Mouse (Mus musculus) bone marrow, adult 2 months (tissue): ENCODE measurements around the gene Haus4. TPM values are rescaled to one million over a fixed set of nuclear protein-coding genes. Genes with fewer than 3 reads are reported as not detected.

Experiments
- H3K27ac ChIP-seq: fragments of 200-500 bp; 2 replicates; pipeline ENCODE4 v1.5.1; 2012; ENCODE audit warnings: low read depth, mild to moderate bottlenecking, control low read depth, inconsistent platforms, low read length; ENCODE audit not compliant: control insufficient read depth, poor library complexity, insufficient read depth
- H3K4me1 ChIP-seq: fragments of 200-500 bp; 2 replicates; pipeline ENCODE4 v1.6.1; 2011; ENCODE audit warnings: low read length; ENCODE audit not compliant: control insufficient read depth, insufficient read depth
- H3K4me3 ChIP-seq: fragments of 200-500 bp; replicated peaks from 2 replicates; pipeline ENCODE3; 2011; ENCODE audit warnings: mild to moderate bottlenecking, low read depth, low read length, control low read depth; ENCODE audit not compliant: control insufficient read depth
- CTCF ChIP-seq: fragments of 200-500 bp; IDR thresholded peaks from 2 replicates; pipeline ENCODE4 v1.5.1; 2011; ENCODE audit warnings: low read length, control low read depth; ENCODE audit not compliant: control insufficient read depth, insufficient read depth
- POLR2A ChIP-seq: fragments of 200-500 bp; IDR thresholded peaks from 2 replicates; pipeline ENCODE4 v1.6.1; 2011; ENCODE audit warnings: low read depth, mild to moderate bottlenecking, control low read depth, low read length, borderline replicate concordance; ENCODE audit not compliant: control insufficient read depth
- WGBS: fragments of 180-500 bp; shearing (Covaris S2); methylation state at CpG from one replicate; pipeline ENCODE4 v1.1.7; 2018; 5-methylcytosine and 5-hydroxymethylcytosine counted together
- polyA plus RNA-seq: library from polyadenylated mRNA; stranded (reverse); fragments of >200 nt; gene quantifications from 2 replicates; pipeline ENCODE4 v1.2.4, GENCODE M21; 2011; ENCODE audit warnings: low replicate concordance; ENCODE audit not compliant: missing spikeins, insufficient read depth, insufficient read length

The Haus4 gene
- polyA plus RNA-seq, 1 experiment: 32.6 TPM

GRCm38 (mm10) chr14:54568694-54569414 lies 14.4 kb upstream of the Haus4 start:
- TF ChIP-seq CTCF (peak; percentile 72), POLR2A (no peak)
- Histone ChIP-seq H3K4me1 (no peaks in the 10 kb centered on the region), H3K4me3 (no peak overlapping the region), H3K27ac (no peak overlapping the region)
- WGBS: 73% methylated on average over 15 of the region's 15 CpGs

GRCm38 (mm10) chr14:54560527-54561242 lies 6.3 kb upstream of the Haus4 start:
- TF ChIP-seq POLR2A: no peak
- TF ChIP-seq CTCF: no peak
- H3K27ac ChIP-seq: no peak overlapping the region
- 81% methylated on average over 14 of the region's 14 CpGs for WGBS
- H3K4me3 ChIP-seq: no peak overlapping the region
- H3K4me1 ChIP-seq: no peaks in the 10 kb centered on the region

GRCm38 (mm10) chr14:54557330-54557729 lies 2.9 kb upstream of the Haus4 start:
- H3K4me1 ChIP-seq: peaks cover 1% of the 10 kb centered on the region; the same call in 1 of the 2 replicates
- H3K4me3 ChIP-seq: no peak overlapping the region
- 84% methylated on average over 8 of the region's 8 CpGs for WGBS
- no peak for TF ChIP-seq POLR2A
- TF ChIP-seq CTCF: no peak
- no peak overlapping the region for H3K27ac ChIP-seq

GRCm38 (mm10) chr14:54553454-54553974 lies 902 bp downstream of the Haus4 start:
- peaks cover 1% of the 10 kb centered on the region; the same call in 1 of the 2 replicates for H3K4me1 ChIP-seq
- H3K27ac ChIP-seq: peak overlapping the region; percentile 98
- WGBS: under 1% methylated on average over 21 of the region's 21 CpGs
- H3K4me3 ChIP-seq: peak overlapping the region; percentile 88
- TF ChIP-seq CTCF (no peak), POLR2A (no peak)

GRCm38 (mm10) chr14:54544703-54545102 lies 9.7 kb downstream of the Haus4 start:
- TF ChIP-seq CTCF (no peak), POLR2A (no peak)
- WGBS: 89% methylated on average over 5 of the region's 5 CpGs
- no peak overlapping the region for H3K4me3 ChIP-seq
- no peak overlapping the region for H3K27ac ChIP-seq
- no peaks in the 10 kb centered on the region for H3K4me1 ChIP-seq

- Histone ChIP-seq H3K4me3 (no peak overlapping the region), H3K4me1 (no peaks in the 10 kb centered on the region), H3K27ac (no peak overlapping the region)
- TF ChIP-seq POLR2A (no peak), CTCF (no peak)
- 89% methylated on average over 11 of the region's 11 CpGs for WGBS
Measured at GRCm38 (mm10) chr14:54540771-54541170, 13.6 kb downstream of the Haus4 start.

- Histone ChIP-seq H3K4me1 (no peaks in the 10 kb centered on the region), H3K4me3 (no peak overlapping the region), H3K27ac (no peak overlapping the region)
- TF ChIP-seq CTCF (no peak), POLR2A (no peak)
- 92% methylated on average over 2 of the region's 2 CpGs for WGBS
Measured at GRCm38 (mm10) chr14:54538580-54538979, 15.8 kb downstream of the Haus4 start.

- WGBS: 13% methylated on average over 17 of the region's 17 CpGs
- TF ChIP-seq POLR2A (no peak), CTCF (peak; percentile 83)
- no peaks in the 10 kb centered on the region; the same call in 1 of the 2 replicates for H3K4me1 ChIP-seq
- H3K27ac ChIP-seq: no peak overlapping the region
- H3K4me3 ChIP-seq: no peak overlapping the region
Measured at GRCm38 (mm10) chr14:54528446-54529111, 25.8 kb downstream of the Haus4 start.
